Mouse (Mus musculus) olfactory bulb, adult 2 months (tissue): Measurements from ENCODE around the gene Mtg1. TPM values are rescaled to one million over a fixed set of nuclear protein-coding genes. Genes with fewer than 3 reads are reported as not detected.

Source experiments
- H3K27ac ChIP-seq: fragments of 200-500 bp; 2 replicates; pipeline ENCODE4 v1.5.1; 2012; ENCODE audit warnings: low read depth, low read length; ENCODE audit not compliant: insufficient read depth
- H3K4me1 ChIP-seq: fragments of 200-500 bp; 2 replicates; pipeline ENCODE4 v1.6.1; 2012; ENCODE audit warnings: low read length; ENCODE audit not compliant: control insufficient read depth, insufficient read depth
- H3K4me3 ChIP-seq: fragments of 200-500 bp; 2 replicates; pipeline ENCODE4 v1.5.1; 2012; ENCODE audit warnings: mild to moderate bottlenecking, low read depth, low read length, moderate library complexity; ENCODE audit not compliant: insufficient read depth
- CTCF ChIP-seq: fragments of 200-500 bp; IDR thresholded peaks from 2 replicates; pipeline ENCODE4 v1.5.1; 2012; ENCODE audit warnings: low read depth, mild to moderate bottlenecking, low read length, moderate library complexity; ENCODE audit not compliant: insufficient read depth
- POLR2A ChIP-seq: fragments of 200-500 bp; IDR thresholded peaks from 2 replicates; pipeline ENCODE4 v1.6.1; 2012; ENCODE audit warnings: mild to moderate bottlenecking, low read depth, low read length, moderate library complexity; ENCODE audit not compliant: insufficient read depth
- WGBS: fragments of 180-500 bp; shearing (Covaris S2); methylation state at CpG from one replicate; pipeline ENCODE4 v1.1.7; 2018; 5-methylcytosine and 5-hydroxymethylcytosine counted together
- polyA plus RNA-seq: library from polyadenylated mRNA; stranded (reverse); fragments of >200 nt; gene quantifications from 2 replicates; pipeline ENCODE4 v1.2.4, GENCODE M21; 2012; ENCODE audit warnings: low replicate concordance; ENCODE audit not compliant: missing spikeins, insufficient read depth, insufficient read length

Gene Mtg1
- polyA plus RNA-seq, 1 experiment: not detected

DNA sequence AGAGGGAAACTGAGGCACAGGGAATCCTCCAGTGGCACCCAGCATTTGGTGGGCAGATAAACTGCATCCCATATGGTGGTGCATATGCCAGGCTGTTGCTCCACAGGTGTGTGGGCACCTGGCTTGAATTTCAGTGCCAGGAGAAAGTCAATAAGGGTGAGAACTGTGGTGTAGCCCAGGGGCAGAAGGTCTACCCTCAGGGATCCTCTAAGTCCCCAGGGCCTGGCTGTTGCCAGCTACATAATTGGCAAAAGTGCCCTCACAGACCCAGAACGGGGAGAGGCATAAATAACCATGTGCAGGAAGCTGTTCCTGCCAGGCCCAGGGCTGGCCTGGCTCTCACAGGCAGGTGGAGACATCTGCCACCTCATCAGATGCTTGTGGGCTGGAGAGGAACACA, 35.6 kb downstream of the Mtg1 start, which contains the start of gene Olfr523:
Gene Olfr523 (plus strand): TSS at position 282 of the 400 bp plus-strand sequence.
- Histone ChIP-seq H3K4me3 (no peak within 1 kb of the TSS), H3K27ac (no peak within 1 kb of the TSS), H3K4me1 (no peaks in the 10 kb centered on the region)
- 55% methylated on average over 1 of the region's 1 CpGs for WGBS
- TF ChIP-seq POLR2A: no peak
- TF ChIP-seq CTCF: no peak

DNA sequence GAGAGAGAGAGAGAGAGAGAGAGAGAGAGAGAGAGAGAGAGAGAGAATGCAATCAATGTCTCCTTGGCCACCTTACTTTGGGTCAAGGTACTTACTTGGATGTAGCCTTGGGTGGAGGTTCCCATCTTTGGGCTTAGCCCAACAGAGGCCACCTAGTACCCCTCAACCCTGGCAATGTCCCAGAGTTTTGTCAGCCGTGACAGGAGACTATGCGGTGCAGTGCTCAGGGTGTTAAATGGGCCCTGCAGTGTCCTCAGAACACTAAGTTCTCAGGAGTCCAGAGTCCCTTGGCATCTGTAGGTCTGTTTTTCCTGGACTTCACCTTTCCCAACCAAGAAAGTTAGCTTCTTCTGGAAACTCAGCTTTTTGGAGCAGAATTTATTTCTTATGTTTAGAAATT, 41.8 kb downstream of the Mtg1 start:
- H3K4me1 ChIP-seq: no peaks in the 10 kb centered on the region
- H3K4me3 ChIP-seq: no peak overlapping the region
- 77% methylated on average over 2 of the region's 2 CpGs for WGBS
- no peak overlapping the region for H3K27ac ChIP-seq
- TF ChIP-seq POLR2A: no peak

- H3K27ac ChIP-seq: no peak overlapping the region
- no peak for TF ChIP-seq CTCF
- no peak for TF ChIP-seq POLR2A
- H3K4me3 ChIP-seq: no peak overlapping the region
- 87% methylated on average over 2 of the region's 2 CpGs for WGBS
- no peaks in the 10 kb centered on the region for H3K4me1 ChIP-seq
Observed at GRCm38 (mm10) chr7:140180692-140181091, 43.3 kb downstream of the Mtg1 start.

GRCm38 (mm10) chr7:140184206-140184605, 46.8 kb downstream of the Mtg1 start:
- no peak overlapping the region for H3K27ac ChIP-seq
- no peaks in the 10 kb centered on the region for H3K4me1 ChIP-seq
- TF ChIP-seq POLR2A (no peak), CTCF (no peak)
- WGBS: 88% methylated on average over 4 of the region's 4 CpGs
- H3K4me3 ChIP-seq: no peak overlapping the region

DNA sequence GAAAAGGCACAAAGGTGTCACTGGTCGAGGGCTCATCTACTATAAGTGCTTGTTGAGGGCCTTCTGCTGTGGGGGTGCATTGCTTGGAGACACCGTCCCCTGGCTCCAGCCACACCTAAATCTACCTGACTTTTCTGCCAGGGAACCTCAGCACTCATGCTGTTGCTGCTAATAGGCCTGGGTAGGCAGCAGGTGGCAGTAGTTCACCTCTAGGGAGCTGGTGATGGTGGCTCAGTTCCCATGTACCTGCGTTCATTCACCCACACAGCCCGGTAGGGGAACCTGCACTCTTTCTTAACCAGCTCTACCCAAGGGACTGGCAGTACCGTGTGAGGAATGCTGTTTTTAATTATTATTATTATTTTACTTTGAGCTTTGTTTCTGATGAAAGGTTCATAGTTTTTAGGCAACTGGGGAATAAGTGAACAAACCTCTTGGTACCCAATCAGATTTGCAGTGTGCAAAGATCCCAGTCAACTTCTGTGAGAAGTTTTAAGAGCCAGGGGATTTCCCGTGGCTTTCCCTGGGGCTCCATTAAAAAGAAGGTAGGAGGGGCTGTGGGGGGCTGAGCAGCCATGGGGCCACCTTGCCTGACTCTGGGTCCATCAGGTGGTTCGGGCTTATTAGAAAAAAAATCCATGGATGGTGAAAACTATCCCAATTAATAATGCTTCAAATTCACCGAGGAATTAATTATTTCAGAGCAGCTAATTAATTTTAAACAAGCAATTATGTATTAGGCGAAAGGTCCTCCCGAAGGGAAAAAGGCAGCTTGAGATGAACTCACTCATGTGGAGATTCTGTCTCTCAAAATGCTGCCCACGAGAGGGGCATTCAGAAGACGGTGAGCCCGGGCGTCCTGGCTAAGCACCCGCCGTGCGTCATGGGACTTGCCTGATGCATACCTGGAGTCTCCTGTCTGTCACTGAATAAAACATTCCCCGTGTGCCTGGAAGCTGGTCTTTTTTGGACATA, 49.6 kb downstream of the Mtg1 start:
- Histone ChIP-seq H3K4me3 (no peak overlapping the region), H3K4me1 (no peaks in the 10 kb centered on the region), H3K27ac (no peak overlapping the region)
- 49% methylated on average over 18 of the region's 18 CpGs for WGBS
- TF ChIP-seq POLR2A (no peak), CTCF (no peak)

- H3K4me1 ChIP-seq: no peaks in the 10 kb centered on the region
- H3K27ac ChIP-seq: no peak overlapping the region
- WGBS: 83% methylated on average over 7 of the region's 7 CpGs
- TF ChIP-seq CTCF (no peak), POLR2A (no peak)
- no peak overlapping the region for H3K4me3 ChIP-seq
Observed at GRCm38 (mm10) chr7:140187721-140188390, 50.5 kb downstream of the Mtg1 start.

- WGBS: 60% methylated on average over 4 of the region's 4 CpGs
- Histone ChIP-seq H3K27ac (no peak overlapping the region), H3K4me3 (no peak overlapping the region), H3K4me1 (no peaks in the 10 kb centered on the region)
- TF ChIP-seq CTCF (no peak), POLR2A (no peak)
Observed at GRCm38 (mm10) chr7:140188391-140189328, 51.3 kb downstream of the Mtg1 start.

GRCm38 (mm10) chr7:140190435-140190834, 53.1 kb downstream of the Mtg1 start:
- Histone ChIP-seq H3K4me3 (no peak overlapping the region), H3K4me1 (no peaks in the 10 kb centered on the region), H3K27ac (no peak overlapping the region)
- WGBS: 82% methylated on average over 1 of the region's 1 CpGs
- no peak for TF ChIP-seq CTCF
